Mouse (Mus musculus) neural tube, embryonic 11.5 days (tissue): ENCODE results near the gene Ddx6. TPM values are rescaled to one million over a fixed set of nuclear protein-coding genes. Genes with fewer than 3 reads are reported as not detected.

Source experiments
- ATAC-seq: fragments of 200-750 bp; cut with Nextera tagmentation; 2 replicates; pipeline ENCODE4 v1.8.0; 2017; ENCODE audit warnings: moderate number of reproducible peaks, mild to moderate bottlenecking, moderate TSS enrichment, moderate library complexity; ENCODE audit not compliant: insufficient read depth, low FRiP score, low TSS enrichment
- DNase-seq: peaks from one replicate; pipeline ENCODE4 v3.0.0-alpha.2; 2015; ENCODE audit warnings: low spot score
- H3K27ac ChIP-seq: fragments of 300-500 bp; sonication (generic); 2 replicates; pipeline ENCODE4 v1.5.1; 2014; ENCODE audit warnings: low read depth, mild to moderate bottlenecking, low read length
- H3K27me3 ChIP-seq: fragments of 300-500 bp; sonication (generic); 2 replicates; pipeline ENCODE4 v1.6.1; 2014; ENCODE audit warnings: mild to moderate bottlenecking, low read length, mixed read lengths; ENCODE audit not compliant: control insufficient read depth, insufficient read depth
- H3K36me3 ChIP-seq: fragments of 300-500 bp; sonication (generic); 2 replicates; pipeline ENCODE4 v1.6.1; 2014; ENCODE audit warnings: mild to moderate bottlenecking, low read length, moderate library complexity, mixed read lengths; ENCODE audit not compliant: control insufficient read depth, insufficient read depth
- H3K4me1 ChIP-seq: fragments of 300-500 bp; sonication (generic); 2 replicates; pipeline ENCODE4 v1.6.1; 2014; ENCODE audit warnings: low read length, mixed read lengths; ENCODE audit not compliant: control insufficient read depth, insufficient read depth
- H3K4me2 ChIP-seq: fragments of 300-500 bp; sonication (generic); 2 replicates; pipeline ENCODE4 v1.6.1; 2014; ENCODE audit warnings: low read depth, mild to moderate bottlenecking, moderate library complexity
- H3K4me3 ChIP-seq: fragments of 300-500 bp; sonication (generic); 2 replicates; pipeline ENCODE4 v1.5.1; 2014; ENCODE audit warnings: low read depth, low read length
- H3K9ac ChIP-seq: fragments of 300-500 bp; sonication (generic); 2 replicates; pipeline ENCODE4 v1.6.1; 2014; ENCODE audit warnings: mild to moderate bottlenecking, low read length
- H3K9me3 ChIP-seq: fragments of 300-500 bp; sonication (generic); 2 replicates; pipeline ENCODE4 v1.6.1; 2016; ENCODE audit warnings: low read length; ENCODE audit not compliant: control insufficient read depth
- WGBS: fragments of 180-500 bp; shearing (Covaris S2); extraction: QIAGEN DNeasy Blood & Tissue Kit; methylation state at CpG from one replicate; pipeline ENCODE4 v1.1.7; 2014; 5-methylcytosine and 5-hydroxymethylcytosine counted together
- polyA plus RNA-seq: library from polyadenylated mRNA; unstranded; fragments of >200 nt; fragmentation: Nextera tagmentation; extraction: Ambion mirVana; gene quantifications from 2 replicates; pipeline ENCODE4 v1.2.1, GENCODE M21; 2014

Ddx6 gene
- polyA plus RNA-seq, 1 experiment from 2014 or later: 11.9 TPM

- Histone ChIP-seq H3K4me2 (no peak overlapping the region), H3K9me3 (no peaks in the 10 kb centered on the region), H3K4me1 (no peaks in the 10 kb centered on the region), H3K4me3 (no peak overlapping the region), H3K27me3 (no peaks in the 10 kb centered on the region), H3K27ac (no peak overlapping the region), H3K36me3 (peaks cover 4% of the 10 kb centered on the region; the same call in 1 of the 2 replicates), H3K9ac (no peak overlapping the region)
- WGBS: 93% methylated on average over 3 of the region's 3 CpGs
- ATAC-seq: no peak
- no peak for DNase-seq
These were observed 36.1 kb downstream of the Ddx6 start for GRCm38 (mm10) chr9:44640646-44641357.

GRCm38 (mm10) chr9:44641616-44642015 is 36.9 kb downstream of the Ddx6 start:
- ATAC-seq: no peak

GRCm38 (mm10) chr9:44643103-44643502 is 38.4 kb downstream of the Ddx6 start:
- H3K4me3 ChIP-seq: no peak overlapping the region
- DNase-seq: no peak
- no peak overlapping the region for H3K27ac ChIP-seq
- no peaks in the 10 kb centered on the region for H3K4me1 ChIP-seq
- no peaks in the 10 kb centered on the region for H3K27me3 ChIP-seq
- ATAC-seq: no peak
- H3K4me2 ChIP-seq: no peak overlapping the region
- no peak overlapping the region for H3K9ac ChIP-seq
- no peaks in the 10 kb centered on the region for H3K9me3 ChIP-seq
- no peaks in the 10 kb centered on the region for H3K36me3 ChIP-seq
- WGBS: 96% methylated on average over 7 of the region's 7 CpGs

More at GRCm38 (mm10) chr9:44641616-44642015, 36.9 kb downstream of the Ddx6 start:
- Histone ChIP-seq H3K4me3 (no peak overlapping the region), H3K36me3 (no peaks in the 10 kb centered on the region; the same call in 1 of the 2 replicates), H3K4me1 (no peaks in the 10 kb centered on the region), H3K27ac (no peak overlapping the region), H3K27me3 (no peaks in the 10 kb centered on the region), H3K9me3 (no peaks in the 10 kb centered on the region), H3K4me2 (no peak overlapping the region), H3K9ac (no peak overlapping the region)
- DNase-seq: no peak
- 94% methylated on average over 2 of the region's 2 CpGs for WGBS

GRCm38 (mm10) chr9:44644186-44644585 is 39.5 kb downstream of the Ddx6 start:
- no peak for ATAC-seq
- H3K27me3 ChIP-seq: no peaks in the 10 kb centered on the region
- no peak for DNase-seq
- H3K4me3 ChIP-seq: no peak overlapping the region
- H3K4me2 ChIP-seq: no peak overlapping the region
- no peaks in the 10 kb centered on the region for H3K4me1 ChIP-seq
- no peaks in the 10 kb centered on the region for H3K36me3 ChIP-seq
- H3K9ac ChIP-seq: no peak overlapping the region
- H3K27ac ChIP-seq: no peak overlapping the region
- WGBS: 90% methylated on average over 2 of the region's 2 CpGs
- H3K9me3 ChIP-seq: no peaks in the 10 kb centered on the region

- no peaks in the 10 kb centered on the region for H3K4me1 ChIP-seq
- ATAC-seq (no peak), DNase-seq (no peak)
- H3K36me3 ChIP-seq: no peaks in the 10 kb centered on the region
- no peak overlapping the region for H3K27ac ChIP-seq
- no peaks in the 10 kb centered on the region for H3K9me3 ChIP-seq
- H3K4me3 ChIP-seq: no peak overlapping the region
- no peak overlapping the region for H3K9ac ChIP-seq
- no peak overlapping the region for H3K4me2 ChIP-seq
- WGBS: 68% methylated on average over 5 of the region's 5 CpGs
- no peaks in the 10 kb centered on the region for H3K27me3 ChIP-seq
These were observed 40.8 kb downstream of the Ddx6 start for GRCm38 (mm10) chr9:44645481-44645880.

GRCm38 (mm10) chr9:44645924-44646323 is 41.2 kb downstream of the Ddx6 start:
- H3K9me3 ChIP-seq: no peaks in the 10 kb centered on the region
- no peaks in the 10 kb centered on the region for H3K36me3 ChIP-seq
- H3K4me2 ChIP-seq: no peak overlapping the region
- no peaks in the 10 kb centered on the region for H3K27me3 ChIP-seq
- no peak overlapping the region for H3K27ac ChIP-seq
- H3K4me1 ChIP-seq: no peaks in the 10 kb centered on the region
- no peak overlapping the region for H3K4me3 ChIP-seq
- H3K9ac ChIP-seq: no peak overlapping the region
- ATAC-seq (no peak), DNase-seq (no peak)
- 70% methylated on average over 15 of the region's 15 CpGs for WGBS

- DNase-seq (no peak), ATAC-seq (no peak)
- Histone ChIP-seq H3K27ac (no peak overlapping the region), H3K27me3 (no peaks in the 10 kb centered on the region), H3K36me3 (no peaks in the 10 kb centered on the region), H3K4me3 (no peak overlapping the region), H3K4me2 (no peak overlapping the region), H3K9me3 (no peaks in the 10 kb centered on the region), H3K9ac (no peak overlapping the region), H3K4me1 (no peaks in the 10 kb centered on the region)
- 92% methylated on average over 6 of the region's 6 CpGs for WGBS
These were observed 41.7 kb downstream of the Ddx6 start for GRCm38 (mm10) chr9:44646366-44646765.

GRCm38 (mm10) chr9:44647026-44647425 is 42.3 kb downstream of the Ddx6 start:
- DNase-seq (no peak), ATAC-seq (no peak)
- Histone ChIP-seq H3K4me3 (no peak overlapping the region), H3K4me1 (no peaks in the 10 kb centered on the region), H3K36me3 (no peaks in the 10 kb centered on the region), H3K9ac (no peak overlapping the region), H3K27ac (no peak overlapping the region), H3K4me2 (no peak overlapping the region), H3K27me3 (no peaks in the 10 kb centered on the region), H3K9me3 (no peaks in the 10 kb centered on the region)
- WGBS: 90% methylated on average over 8 of the region's 8 CpGs

GRCm38 (mm10) chr9:44647656-44648055 is 43.0 kb downstream of the Ddx6 start:
- no peak overlapping the region for H3K4me2 ChIP-seq
- H3K36me3 ChIP-seq: no peaks in the 10 kb centered on the region
- DNase-seq (no peak), ATAC-seq (no peak)
- 90% methylated on average over 4 of the region's 4 CpGs for WGBS
- no peak overlapping the region for H3K4me3 ChIP-seq
- no peaks in the 10 kb centered on the region for H3K4me1 ChIP-seq
- no peak overlapping the region for H3K27ac ChIP-seq
- H3K27me3 ChIP-seq: no peaks in the 10 kb centered on the region
- H3K9me3 ChIP-seq: no peaks in the 10 kb centered on the region
- no peak overlapping the region for H3K9ac ChIP-seq
